Mouse (Mus musculus): ENCODE measurements at regions not wholly inside any gene's neighbourhood (a gene's known extent, or its start where the extent isn't known, plus 50 kb on each side); places are given as distances from the start of the nearest gene placed in this dataset.
A peak's percentile ranks its signal among the peaks of the same experiment; 100 is the strongest.

- DNase-seq (ENCODE audit: low spot score in 2 of 2): no peak
Measured at GRCm38 (mm10) chr9:59232682-59233081, 58.7 kb upstream of the Adpgk start.

GRCm38 (mm10) chr9:59231947-59232346 lies 59.4 kb upstream of the Adpgk start:
- no peak for DNase-seq (ENCODE audit: low spot score in 2 of 2)

GRCm38 (mm10) chr9:59231186-59231585 lies 60.2 kb upstream of the Adpgk start:
- no peak for DNase-seq (ENCODE audit: low spot score in 2 of 2)

- no peak for DNase-seq (ENCODE audit: low spot score in 2 of 2)
Measured at GRCm38 (mm10) chr9:59230161-59230560, 61.2 kb upstream of the Adpgk start.

- DNase-seq (ENCODE audit: low spot score in 2 of 2): no peak
Measured at GRCm38 (mm10) chr9:59227948-59228347, 63.4 kb upstream of the Adpgk start.

GRCm38 (mm10) chr9:59226361-59226760 lies 65.0 kb upstream of the Adpgk start:
- no peak for DNase-seq (ENCODE audit: low spot score in 2 of 2)

GRCm38 (mm10) chr9:59219277-59219676 lies 72.1 kb upstream of the Adpgk start:
- DNase-seq (ENCODE audit: low spot score in 2 of 2): no peak

- DNase-seq (ENCODE audit: low spot score in 2 of 2): peak; percentile 24 to 47
Measured at GRCm38 (mm10) chr9:59202654-59203514, 88.5 kb upstream of the Adpgk start.

GRCm38 (mm10) chr9:59199495-59200196 lies 91.7 kb upstream of the Adpgk start:
- DNase-seq (ENCODE audit: low spot score in 2 of 2): no peak

GRCm38 (mm10) chr9:59198221-59198875 lies 93.0 kb upstream of the Adpgk start:
- no peak for DNase-seq (ENCODE audit: low spot score in 2 of 2)

- peak; percentile 71 to 74 for DNase-seq (ENCODE audit: low spot score in 2 of 2)
Measured at GRCm38 (mm10) chr9:59197506-59197905, 93.9 kb upstream of the Adpgk start.

- no peak for DNase-seq (ENCODE audit: low spot score in 2 of 2)
Measured at GRCm38 (mm10) chr9:59193971-59194370, 97.4 kb upstream of the Adpgk start.

- peak in 1 of 2 experiments; percentile 37 for DNase-seq (ENCODE audit: low spot score in 2 of 2)
Measured at GRCm38 (mm10) chr9:59189141-59189540, 102.2 kb upstream of the Adpgk start.

GRCm38 (mm10) chr9:59188411-59188810 lies 102.9 kb upstream of the Adpgk start:
- DNase-seq (ENCODE audit: low spot score in 2 of 2): no peak

GRCm38 (mm10) chr9:59186326-59186725 lies 105.0 kb upstream of the Adpgk start:
- no peak for DNase-seq (ENCODE audit: low spot score in 2 of 2)

GRCm38 (mm10) chr9:59184089-59184488 lies 107.3 kb upstream of the Adpgk start:
- no peak for DNase-seq (ENCODE audit: low spot score in 2 of 2)

- no peak for DNase-seq (ENCODE audit: low spot score in 2 of 2)
Measured at GRCm38 (mm10) chr9:59182906-59183305, 108.5 kb upstream of the Adpgk start.

- peak in 1 of 2 experiments; percentile 73 for DNase-seq (ENCODE audit: low spot score in 2 of 2)
Measured at GRCm38 (mm10) chr9:59182490-59182889, 108.9 kb upstream of the Adpgk start.

GRCm38 (mm10) chr9:59171576-59171975 lies 119.8 kb upstream of the Adpgk start:
- peak in 1 of 2 experiments; percentile 8 for DNase-seq (ENCODE audit: low spot score in 2 of 2)

- DNase-seq (ENCODE audit: low spot score in 2 of 2): no peak
Measured at GRCm38 (mm10) chr9:59163390-59163976, 127.2 kb upstream of the Neo1 start.

- no peak for DNase-seq (ENCODE audit: low spot score in 2 of 2)
Measured at GRCm38 (mm10) chr9:59162954-59163353, 126.7 kb upstream of the Neo1 start.

- no peak for DNase-seq (ENCODE audit: low spot score in 2 of 2)
Measured at GRCm38 (mm10) chr9:59157663-59158062, 121.4 kb upstream of the Neo1 start.

Data from layer of hippocampus, adult 18-20 months (tissue).